Mouse (Mus musculus): ENCODE data around the gene Rufy4.

Rufy4 gene

DNA sequence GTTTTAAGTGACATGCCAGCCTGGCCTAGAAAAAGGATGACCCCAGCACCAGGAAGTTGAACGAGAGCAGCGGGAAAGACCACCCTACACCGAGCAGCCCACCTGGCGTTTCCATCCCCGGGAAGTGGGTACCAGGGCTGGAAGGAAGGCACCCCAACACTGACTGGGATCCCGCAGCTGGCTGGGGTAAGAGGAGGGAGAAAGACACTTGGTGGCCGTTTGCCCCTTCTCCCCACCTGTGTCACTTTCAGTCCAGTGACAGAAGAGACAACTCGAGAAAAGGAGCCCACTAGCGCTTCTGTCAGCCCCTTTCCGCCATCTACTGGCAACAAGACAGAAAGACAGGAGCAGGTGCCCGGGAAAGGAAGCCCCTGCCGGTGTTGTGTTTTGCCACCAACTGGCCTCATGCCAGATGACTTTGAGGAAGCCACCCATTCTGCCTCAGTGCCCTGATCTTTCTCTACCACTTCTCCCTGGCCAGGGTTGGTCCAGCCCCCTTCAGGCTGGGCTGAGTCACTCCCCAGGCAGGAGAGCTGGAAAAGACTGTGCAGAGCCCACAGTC, at the start of gene Rufy4:
TSS of gene Rufy4 (plus strand) at position 551 of the 562 bp plus-strand sequence.
- DNase-seq (ENCODE audit: extremely low read depth, insufficient read length, low spot score), result peak; percentile 47

DNA sequence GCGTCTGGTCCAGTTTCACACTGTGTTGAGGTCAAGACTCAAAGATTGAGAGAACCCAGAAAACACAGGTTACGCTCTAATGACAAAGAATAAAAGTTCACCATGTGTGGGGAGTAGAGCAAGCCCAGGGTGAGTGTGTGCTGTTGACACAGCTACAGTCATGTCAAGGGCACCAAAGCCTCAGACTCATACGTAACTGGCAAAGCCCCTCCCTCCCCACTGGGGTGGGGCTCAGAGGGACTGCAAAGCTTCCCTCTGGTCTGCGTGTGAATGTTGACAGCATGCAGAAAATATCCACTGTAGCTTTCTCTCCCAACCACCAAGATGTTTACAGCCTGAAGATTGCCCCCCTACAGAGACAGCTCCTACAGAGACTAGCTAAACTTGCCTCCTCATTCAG, 49.1 kb upstream of the Rufy4 start:
- no peak for DNase-seq (ENCODE audit: extremely low read depth, insufficient read length, low spot score)

DNA sequence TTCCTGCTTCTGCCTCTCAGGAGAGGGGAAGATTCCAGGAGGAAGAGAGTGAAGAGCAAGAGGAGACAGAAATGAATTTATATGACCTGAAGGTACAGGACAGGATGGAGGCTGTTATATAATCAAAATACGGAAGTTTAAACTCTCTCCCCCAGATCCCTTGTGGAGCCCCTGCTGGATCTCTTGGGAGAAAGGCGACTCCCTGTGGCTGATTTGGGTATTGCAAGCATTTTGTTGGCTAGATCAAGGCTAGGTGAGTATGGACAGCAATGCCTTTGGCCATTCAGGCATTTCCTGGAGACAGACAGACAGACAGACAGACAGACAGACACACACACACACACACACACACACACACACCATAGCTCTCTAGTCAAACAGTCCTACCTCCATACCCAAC, 48.0 kb upstream of the Rufy4 start:
- DNase-seq (ENCODE audit: extremely low read depth, insufficient read length, low spot score), result no peak

DNA sequence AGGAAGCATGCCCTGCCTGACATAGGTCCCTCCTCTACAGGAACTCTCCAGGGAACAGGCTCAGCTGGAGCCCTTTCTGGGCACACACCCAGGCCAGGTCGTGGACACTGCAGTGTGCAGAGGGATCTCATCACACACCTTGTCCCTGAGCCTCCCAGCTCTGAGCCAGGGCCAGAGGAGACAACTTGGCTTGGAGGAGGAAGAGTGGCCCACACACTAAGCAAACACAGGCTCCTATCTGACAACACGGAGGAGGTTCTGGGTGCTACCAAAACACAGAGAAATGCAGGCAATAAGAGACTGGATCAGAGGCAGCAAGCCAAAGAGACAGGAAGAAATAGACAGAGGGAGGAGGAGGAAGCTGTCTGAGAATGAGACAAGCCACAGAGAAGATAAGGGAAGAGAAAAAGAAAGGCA, 43.8 kb upstream of the Rufy4 start:
- no peak for DNase-seq (ENCODE audit: extremely low read depth, insufficient read length, low spot score)

DNA sequence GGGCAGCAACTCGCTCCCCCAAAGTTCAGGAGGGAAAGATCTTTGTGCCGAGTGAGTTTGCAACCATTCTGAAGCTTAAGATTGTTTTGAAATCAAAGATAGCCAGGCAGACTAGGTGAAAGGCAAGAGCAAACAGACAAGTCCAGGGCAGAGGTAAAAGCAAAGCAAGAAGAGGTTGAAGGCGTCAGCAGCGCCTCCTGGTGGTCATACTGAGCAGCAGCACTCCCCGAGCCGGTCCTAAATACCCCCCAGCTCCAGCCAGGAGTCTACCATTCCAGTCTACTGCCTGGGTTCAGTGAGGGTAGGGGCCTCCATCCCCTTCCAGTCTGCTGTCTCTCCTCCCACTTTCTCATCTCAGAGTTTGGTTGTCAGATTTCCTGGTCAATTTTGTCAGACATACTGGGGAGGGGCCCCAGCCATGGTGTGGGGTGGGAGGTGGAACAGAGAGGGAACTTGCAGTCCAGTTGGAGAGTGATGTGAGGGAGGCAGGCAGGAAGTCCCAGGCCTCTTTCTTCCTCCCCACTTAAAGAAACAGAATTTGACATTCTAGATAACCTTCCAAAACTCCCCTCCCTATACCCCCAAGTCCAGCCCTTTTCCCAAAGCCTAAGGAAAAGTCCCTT, 42.4 kb upstream of the Rufy4 start:
- DNase-seq (ENCODE audit: extremely low read depth, insufficient read length, low spot score), result no peak

DNA sequence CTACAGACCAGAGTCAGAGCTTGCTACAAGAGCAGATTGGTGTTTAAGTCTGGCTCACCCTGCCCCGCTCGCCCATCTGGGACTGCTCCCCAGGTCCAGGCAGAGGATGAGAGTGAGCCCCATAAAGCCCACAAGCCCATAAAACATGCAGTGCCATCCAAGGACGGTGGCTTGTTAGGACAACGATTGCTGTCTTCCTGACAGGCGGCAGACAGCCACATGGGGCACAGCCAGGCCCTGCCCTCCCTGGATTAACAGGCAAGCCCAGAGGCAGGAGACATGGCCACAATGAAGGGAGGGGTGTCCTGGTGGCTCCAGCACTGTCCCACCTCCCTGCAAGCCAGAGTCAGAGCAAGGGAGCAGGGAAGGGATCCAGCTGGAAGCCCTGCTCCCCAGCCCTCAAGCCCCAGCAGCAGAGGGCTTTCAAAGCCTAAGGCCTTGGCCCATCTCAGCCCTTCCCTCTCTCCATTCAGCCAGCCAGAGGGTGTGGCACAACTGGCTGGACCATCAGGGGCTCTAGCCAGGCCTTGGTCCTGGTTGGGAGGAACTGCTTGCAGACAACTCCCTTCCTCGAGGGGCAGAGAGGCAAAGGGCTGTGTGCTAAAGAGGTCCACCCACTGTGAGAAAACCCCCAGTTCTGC, 41.2 kb upstream of the Rufy4 start:
- peak; percentile 57 for DNase-seq (ENCODE audit: extremely low read depth, insufficient read length, low spot score)

DNA sequence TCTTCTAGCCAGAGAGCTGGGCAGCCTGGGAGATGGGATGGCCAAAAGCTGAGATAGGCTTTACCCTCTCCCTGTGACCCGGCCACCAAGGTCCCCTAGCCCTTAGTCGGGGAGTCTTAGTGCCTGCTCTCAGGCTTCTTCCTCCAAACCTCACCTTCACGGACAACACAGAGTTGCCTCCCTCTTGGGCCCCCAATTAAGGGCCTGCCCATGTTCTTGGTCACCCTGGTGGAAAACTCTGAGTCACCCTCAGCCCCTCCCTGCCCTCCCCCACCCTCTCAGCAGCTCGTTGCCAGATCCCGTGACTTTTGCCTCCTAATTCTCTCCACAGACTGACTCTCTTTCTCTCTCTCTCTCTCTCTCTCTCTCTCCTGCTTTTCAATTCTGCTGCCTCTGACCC, 40.6 kb upstream of the Rufy4 start:
- peak; percentile 65 for DNase-seq (ENCODE audit: extremely low read depth, insufficient read length, low spot score)

DNA sequence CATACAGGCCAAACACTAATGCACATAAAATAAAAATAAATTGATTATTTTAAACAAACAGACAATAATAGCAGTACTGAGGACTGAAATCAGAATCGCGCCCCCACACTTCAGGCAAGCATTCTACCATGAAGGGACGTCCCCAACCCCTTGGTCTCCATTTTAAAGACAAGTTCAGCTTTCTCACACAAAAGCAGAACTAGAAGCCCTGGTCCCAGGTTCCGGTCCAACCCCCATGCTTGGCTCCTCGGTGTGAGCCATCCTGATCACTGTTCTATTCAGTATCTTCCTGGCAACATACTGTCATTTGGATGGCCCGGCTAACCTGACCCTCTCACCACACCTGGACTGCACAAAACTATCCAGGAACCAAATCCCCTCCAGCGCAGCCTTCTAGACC, 39.8 kb upstream of the Rufy4 start:
- DNase-seq (ENCODE audit: extremely low read depth, insufficient read length, low spot score), result no peak

DNA sequence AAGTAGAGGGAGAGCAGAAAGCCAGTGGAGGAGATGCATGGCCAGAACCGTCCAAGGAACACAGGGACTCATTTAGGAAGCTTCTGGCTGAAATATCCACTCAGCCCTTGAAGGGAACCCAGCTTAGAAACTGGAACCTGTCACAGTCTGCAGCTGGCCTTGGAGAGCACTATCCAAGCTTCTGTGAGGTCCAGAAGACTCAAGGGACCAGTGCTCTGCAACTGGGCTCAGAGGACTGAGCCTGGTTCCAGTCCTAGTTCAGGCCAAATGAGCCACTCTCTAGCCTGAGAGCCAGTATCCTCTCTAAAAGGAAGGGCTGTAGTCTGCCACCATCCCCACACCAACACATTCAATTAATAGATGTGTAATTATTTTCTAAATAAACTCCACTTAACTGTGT, 36.8 kb upstream of the Rufy4 start:
- DNase-seq (ENCODE audit: extremely low read depth, insufficient read length, low spot score), result no peak

DNA sequence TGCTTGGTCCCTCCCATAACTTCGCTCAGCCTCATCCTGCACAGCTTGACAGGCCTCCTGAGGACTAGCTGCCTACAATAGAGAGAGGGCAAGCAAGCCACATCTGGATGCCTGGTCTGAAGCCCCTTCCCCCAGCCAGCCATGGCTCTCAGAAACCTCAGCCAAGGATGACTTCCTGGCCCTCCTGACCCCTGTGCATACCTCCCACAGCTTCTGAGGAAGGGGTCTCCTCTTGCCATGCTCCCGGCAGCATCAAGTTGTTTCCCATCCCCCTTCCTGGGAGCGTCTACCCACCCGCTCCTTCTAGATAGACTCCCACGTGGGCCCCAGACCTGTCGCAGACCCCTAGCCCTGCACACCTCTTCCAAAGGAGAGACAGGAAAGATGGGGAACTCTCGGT, 35.0 kb upstream of the Rufy4 start:
- no peak for DNase-seq (ENCODE audit: extremely low read depth, insufficient read length, low spot score)

DNA sequence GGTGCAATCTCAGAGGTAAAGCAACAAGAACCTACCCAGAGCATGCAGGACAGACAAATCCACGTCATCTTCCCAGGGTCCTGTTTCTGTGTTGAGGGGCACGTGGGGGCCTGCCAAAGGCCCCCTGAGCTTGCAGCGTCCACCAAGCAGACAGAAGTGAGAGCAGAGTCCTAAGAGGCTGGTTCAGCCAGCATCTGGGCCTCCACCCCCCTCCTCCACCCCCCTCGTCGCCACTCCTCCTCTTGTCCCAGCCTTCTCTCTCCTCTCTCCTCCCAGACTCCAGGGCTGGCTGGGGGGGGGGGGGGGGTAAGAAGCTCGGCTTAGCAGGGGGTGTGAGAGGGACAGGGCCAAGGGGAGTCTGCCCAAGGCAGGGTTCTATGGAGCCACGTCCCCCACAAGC, 34.2 kb upstream of the Rufy4 start:
- DNase-seq (ENCODE audit: extremely low read depth, insufficient read length, low spot score), result no peak

DNA sequence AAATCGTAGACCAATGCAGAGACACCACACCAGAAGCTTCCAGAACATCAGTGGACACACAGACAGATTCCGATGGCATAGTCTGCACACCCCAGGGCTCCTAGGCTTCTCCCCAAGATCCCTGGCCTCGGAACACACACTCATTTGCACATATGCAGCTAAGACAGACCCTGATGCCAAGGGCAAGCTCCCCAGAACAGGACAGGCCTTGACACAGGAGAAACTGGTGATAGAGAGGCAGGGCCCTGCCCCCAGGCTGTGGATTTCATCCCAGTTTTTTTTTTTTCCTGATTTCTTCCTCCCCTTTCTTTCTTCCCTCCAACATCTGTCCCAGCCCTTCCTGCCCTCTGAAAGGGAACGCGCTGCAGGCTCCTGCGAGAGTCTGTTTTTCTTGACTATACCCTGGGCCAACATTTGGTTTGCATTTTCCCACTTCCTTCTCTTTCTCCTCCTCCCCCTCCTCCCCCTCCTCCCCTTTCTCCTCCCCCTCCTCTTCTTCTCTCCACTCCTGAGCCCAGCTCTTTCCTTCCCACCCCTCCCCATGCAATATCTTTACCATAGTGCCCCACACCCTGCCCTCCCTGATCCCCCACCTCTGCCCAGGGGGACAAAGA, 33.6 kb upstream of the Rufy4 start:
- DNase-seq (ENCODE audit: extremely low read depth, insufficient read length, low spot score), result peak; percentile 36

DNA sequence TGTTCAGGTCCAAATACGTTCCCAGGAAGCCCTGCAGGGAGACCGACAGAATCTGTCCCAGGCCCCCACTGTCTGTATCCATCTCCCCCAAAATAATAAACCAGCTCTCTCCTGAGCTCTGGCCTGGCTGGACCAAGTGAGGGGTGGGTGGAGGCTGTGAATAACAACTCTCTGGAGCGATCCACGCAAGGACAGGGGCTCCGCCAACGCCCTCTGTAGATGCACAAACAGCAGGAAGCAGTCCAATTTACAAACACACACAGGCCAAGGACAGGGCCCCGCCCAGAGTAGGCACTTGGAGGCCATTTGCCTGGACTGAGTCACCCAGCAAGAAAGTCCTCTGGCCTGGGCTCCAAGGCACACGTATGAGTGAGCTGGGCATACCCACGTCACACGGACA, 33.1 kb upstream of the Rufy4 start:
- peak; percentile 62 for DNase-seq (ENCODE audit: extremely low read depth, insufficient read length, low spot score)

DNA sequence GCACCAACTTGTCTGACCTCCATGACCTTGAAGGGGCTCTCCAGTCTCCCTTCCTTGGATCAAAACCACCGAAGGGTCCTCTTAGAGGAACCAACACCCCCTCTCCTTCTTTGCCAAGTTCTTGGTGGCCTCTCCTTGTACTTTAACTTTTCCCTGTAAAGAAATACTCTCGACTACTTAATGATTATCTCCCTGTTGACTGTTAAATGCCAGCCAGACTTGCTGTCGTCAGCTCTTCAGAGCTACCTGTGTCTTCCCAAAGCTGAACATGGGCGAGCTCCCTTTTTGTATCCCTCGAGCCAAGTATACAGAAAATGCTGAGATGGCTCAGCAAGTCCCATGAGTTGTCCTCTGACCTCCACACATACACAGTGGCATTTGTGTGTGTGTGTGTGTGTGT, 31.9 kb upstream of the Rufy4 start:
- no peak for DNase-seq (ENCODE audit: extremely low read depth, insufficient read length, low spot score)

DNA sequence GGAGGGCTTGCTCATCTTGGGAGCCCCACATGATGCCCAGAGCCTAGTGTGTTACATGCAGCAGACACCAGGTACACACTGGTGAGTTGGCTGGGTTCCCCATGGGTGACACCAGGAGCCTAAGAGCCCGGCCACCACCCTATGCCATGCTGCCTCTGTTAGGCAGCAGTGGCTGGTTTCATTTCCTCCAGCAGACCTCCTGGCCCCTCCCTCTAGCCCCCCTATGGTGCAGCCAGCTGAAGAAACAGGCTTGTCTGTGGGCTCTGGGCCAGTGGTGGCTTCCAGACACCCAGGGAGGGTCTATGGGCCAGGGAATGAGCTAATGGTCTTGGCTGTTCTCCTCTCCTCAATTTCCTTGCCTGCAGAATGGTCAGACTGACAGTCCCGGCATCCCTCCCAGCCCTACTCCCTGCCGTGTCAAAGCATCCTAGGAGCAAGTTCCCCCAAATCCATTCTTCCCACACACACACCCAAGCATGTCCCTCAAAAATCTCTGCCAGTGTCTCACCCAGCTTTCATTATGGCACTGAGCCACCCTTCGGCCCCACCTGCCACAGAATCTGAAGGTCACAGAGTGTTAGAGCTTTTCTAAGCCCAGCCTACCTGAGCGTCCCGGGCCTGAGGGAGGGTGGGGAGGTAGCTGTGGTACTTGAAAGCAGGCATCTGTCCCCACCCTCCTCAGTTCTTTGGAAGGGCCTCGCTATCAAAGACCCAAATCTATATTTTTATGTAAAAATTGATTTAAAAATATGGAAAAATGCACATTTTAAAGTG, 30.7 kb upstream of the Rufy4 start:
- no peak for DNase-seq (ENCODE audit: extremely low read depth, insufficient read length, low spot score)

DNA sequence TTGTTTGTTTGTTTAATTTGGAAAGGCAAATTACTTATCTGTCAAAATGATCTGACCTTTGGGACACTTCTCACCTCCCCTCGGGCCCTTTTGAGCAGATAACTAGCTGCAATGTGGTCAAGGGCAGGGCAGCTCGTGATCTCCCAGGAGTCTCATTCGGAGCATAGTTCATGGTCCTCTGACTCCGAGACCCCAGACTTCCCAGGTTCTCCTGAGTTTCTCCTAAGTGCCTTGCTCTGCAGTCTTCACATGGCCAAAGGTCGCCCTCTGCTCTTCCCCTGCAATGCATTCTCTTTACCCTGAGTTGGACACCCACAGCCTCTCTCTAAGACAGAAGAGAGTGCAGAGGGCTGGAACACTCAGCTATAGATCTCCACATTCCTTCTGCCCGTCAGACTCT, 30.0 kb upstream of the Rufy4 start:
- no peak for DNase-seq (ENCODE audit: extremely low read depth, insufficient read length, low spot score)

DNA sequence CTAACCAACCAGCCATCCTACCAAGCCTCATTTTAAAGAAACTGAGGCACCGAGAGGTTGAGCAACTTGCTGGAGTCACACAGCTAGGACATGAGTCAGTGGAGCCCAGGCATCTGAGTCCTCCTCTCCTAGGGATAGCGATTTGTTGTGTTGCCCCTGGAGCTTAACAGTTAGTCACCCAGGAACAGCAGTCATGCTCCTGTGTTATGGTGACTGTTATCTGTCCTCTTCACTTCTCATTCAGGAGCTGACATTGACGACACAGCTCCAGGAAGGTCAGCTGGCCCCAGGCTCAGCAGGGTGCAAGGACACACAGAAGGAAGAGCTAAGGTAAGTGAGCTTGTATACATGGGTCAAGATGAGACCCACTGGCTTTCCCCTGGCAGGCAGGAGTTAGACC, 29.6 kb upstream of the Rufy4 start:
- no peak for DNase-seq (ENCODE audit: extremely low read depth, insufficient read length, low spot score)

DNA sequence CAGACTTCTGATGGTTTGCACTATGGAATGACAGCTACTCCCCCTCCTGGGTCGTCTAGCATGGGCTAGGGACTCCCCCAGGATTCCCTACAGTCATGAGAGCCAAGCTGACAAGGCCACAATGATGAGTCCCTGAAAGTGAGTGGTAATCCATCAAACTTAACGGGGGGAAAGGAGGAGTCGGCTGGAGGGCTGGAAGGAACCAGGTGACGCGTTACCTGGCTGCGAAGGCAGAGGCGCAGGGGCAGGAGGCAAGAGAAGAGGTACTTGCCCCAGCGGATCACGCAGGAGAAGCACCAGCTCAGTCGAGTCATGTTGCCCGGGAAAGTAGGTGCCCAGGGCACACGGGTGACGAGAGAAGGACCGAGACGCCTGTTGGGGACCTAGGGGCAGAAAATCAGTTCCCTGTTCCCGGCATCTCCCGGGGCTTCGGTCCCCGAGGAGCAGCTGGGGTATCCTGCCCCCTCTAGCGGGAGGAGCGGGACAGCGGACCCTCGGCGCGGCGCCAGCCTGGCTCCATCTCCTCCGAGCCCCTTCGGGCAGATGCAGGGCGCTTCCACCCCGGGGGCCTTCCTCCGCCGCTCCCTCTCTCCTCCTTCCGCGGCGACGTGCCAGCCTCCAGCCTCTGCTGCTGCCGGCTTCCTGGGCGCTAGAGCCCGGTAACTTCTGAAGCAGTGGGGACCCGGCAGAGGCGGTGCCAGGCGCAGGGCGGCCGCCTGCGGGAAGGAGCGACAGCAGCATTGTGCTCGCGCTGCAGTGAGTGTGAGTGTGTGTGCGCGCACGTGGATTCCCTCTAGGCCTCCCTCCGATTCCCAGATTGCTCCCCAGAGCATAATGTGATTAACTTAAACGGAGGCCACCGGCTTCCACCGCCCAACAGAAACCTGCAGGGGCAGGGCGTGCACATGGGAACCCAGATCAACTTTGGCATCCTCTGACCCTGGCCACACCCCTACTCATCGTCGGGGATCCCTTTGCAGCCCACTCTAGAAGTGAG, 27.0 kb upstream of the Rufy4 start:
- no peak for DNase-seq (ENCODE audit: extremely low read depth, insufficient read length, low spot score)

DNA sequence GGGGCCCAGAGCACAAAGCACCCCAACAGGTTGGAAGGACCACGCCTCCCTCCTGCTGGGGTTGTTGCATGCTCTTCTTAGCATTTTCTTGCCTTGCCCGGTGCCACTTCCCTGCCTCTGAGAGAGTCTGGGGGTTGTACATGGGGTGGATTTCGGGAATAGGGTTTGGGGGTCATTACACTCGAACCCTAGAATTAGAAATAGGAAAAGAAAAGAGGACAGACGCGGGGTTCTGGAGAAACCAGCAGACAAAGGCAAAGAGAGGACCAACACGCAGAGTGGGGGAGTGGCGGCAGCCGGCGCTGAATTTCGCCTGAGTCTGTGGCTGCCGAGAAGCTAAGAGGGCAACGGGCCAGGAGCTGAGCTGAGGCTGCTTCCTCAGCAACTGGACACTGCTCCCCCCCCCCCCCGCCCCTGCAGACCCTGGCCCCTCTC, 26.3 kb upstream of the Rufy4 start:
- no peak for DNase-seq (ENCODE audit: extremely low read depth, insufficient read length, low spot score)
